Mouse (Mus musculus) right cerebral cortex, postnatal 36 days (tissue): ENCODE data around the gene Gnaq.
"Not testable (repeated sequence)": the region's sequence is repeated elsewhere in the genome, so short reads cannot be mapped to it uniquely, and the experiment has no call there.

Experiments
- DNase-seq, 2 experiments: peaks; one replicate each; pipeline ENCODE4 v3.0.0; 2022; ENCODE audit warnings: low spot score in 2 of 2, mixed read lengths in 1 of 2

Gene Gnaq

DNA sequence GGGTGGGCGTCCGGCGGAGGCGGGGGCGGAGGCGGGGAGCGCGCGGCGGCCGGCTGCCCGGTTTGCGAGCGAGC is at the start of gene Gnaq:
TSS of gene Gnaq (plus strand) at position 41 of the 74 bp plus-strand sequence.
- no peak for DNase-seq

DNA sequence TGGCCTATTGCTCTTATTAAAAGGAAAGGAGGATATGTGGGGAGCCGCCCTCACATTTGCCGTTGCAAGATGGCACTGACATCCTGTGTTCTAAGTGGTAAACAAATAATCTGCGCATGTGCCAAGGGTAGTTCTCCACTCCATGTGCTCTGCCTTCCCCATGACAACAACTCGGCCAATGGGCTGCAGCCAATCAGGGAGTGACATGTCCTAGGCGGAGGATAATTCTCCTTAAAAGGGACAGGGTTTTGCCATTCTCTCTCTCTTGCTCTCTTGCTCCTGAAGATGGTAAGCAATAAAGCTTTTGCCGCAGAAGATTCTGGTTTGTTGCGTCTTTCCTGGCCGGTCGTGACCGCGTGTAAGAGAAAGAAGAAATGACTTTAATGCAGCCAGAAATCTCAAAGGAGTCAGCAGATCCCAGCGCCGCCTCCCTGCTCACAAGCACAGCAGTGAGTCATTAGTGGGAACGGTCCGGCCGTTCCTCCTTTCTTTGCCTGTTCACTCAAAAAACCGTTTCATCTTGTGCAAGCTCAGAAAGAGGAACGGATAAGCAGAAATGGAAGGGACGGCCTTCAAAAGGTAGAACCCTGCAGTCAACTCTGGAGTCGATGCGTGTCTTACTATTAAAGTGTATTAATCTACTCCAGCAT is 48.5 kb upstream of the Gnaq start:
- not testable (repeated sequence) for DNase-seq

DNA sequence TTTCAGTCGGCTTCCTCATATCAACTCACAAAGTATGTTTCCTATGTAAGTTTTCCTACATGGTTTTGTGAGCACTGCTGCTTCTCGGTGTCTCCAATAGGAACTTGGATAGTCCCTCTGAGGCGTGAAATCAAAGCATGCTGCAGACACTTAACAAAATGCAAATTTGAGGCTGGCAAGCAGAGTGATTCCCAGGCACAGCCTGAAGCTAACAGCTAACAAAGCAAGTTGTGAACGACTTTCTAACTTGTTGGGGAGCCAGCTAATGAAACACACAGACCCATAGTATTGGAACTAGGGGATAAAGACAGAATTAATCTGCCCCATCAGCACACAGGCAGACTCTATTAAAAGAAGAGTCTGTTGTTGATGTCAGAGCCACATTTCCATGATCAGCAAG is 47.4 kb upstream of the Gnaq start:
- DNase-seq = no peak

DNA sequence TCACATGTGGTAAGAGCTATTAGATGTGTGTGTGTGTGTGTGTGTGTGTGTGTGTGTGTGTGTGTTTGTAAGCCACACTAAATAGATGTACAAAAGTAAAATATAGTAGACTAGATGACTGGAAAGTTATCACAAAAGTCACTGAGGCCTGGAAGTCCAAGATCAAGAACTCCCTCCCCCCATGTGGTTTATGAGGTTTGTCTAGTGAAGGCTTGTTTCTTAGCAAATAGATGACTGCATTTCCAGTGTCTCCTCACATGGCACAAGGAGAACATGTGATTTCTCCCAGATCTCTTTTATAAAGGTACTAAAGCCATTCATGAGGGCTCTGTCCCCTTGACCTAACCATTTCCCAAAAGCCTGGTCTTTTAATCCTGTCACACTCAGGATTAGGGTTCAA is 46.5 kb upstream of the Gnaq start:
- no peak for DNase-seq

DNA sequence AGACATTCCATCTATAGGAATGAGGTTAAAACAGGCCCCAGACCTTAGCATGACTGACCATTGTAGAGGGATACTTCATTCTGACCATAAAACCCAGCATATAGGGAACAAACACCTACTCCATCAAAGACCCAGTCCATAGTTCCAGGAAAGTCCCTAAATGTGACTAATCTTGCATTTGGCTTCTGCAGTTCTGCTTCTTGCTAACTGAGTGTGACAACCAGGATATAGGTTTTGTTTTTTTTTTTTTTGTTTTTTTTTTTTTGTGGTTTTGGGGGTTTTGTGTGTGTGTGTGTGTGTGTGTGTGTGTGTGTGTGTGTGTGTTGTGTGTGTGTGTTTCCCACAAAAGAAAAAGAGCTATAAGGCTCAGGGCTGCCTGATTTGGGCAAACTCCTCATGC is 46.0 kb upstream of the Gnaq start:
- no peak for DNase-seq

DNA sequence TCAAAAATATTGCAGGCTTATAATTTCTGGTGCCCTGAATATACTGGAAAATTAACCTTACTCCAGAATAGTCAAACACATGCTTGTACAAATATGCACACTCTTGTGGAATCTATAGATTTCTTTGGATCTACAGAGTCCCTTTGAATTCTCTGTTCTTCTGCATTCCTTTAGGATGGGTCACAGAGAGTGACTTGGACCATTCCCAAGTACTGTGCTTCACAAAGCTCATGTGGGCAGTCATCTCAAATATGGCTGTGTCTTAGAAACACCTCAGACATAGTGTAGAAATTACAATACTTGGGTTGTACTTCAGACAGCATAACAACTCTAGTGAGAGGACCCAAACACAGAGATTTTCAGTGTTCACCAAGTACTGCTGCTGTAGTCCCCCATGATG is 45.2 kb upstream of the Gnaq start:
- DNase-seq = no peak

DNA sequence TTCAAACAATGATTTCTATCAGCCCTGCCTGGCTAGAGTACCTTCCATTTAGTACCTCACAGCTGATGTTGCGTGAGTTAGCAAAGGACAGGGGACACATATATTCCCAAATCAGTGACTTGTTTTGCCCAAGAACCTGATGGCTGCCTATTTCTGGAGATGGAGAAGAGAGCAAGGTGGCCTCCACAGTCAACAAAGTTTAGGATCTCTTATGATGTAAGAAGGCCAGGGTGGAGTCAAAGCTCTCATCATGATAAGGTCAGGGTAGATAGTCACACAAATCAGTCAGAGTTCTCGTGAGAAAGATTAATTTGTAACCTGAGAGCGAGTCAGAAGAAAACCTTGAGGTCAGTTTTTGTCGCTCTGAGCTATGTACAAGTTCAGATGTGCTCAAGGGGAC is 39.0 kb upstream of the Gnaq start:
- DNase-seq = no peak

DNA sequence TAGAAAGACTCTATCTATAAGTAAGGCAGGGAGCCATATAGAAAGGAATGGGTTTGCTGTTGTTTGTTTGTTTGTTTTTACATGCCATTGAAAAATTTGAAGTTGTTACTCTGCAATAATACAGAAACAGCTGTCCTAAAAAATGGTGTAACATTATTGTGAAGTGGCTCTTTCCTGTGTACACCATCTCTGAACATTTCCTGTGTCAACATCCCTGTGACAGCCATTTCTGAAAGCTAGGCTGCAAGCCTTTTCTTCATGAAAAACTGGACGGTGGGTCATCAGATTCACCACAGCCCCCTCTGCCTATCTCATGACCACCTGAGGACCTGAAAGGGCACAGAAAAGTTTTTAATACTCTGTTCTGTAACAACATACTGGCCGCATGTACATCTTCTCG is 22.7 kb upstream of the Gnaq start:
- no peak for DNase-seq

DNA sequence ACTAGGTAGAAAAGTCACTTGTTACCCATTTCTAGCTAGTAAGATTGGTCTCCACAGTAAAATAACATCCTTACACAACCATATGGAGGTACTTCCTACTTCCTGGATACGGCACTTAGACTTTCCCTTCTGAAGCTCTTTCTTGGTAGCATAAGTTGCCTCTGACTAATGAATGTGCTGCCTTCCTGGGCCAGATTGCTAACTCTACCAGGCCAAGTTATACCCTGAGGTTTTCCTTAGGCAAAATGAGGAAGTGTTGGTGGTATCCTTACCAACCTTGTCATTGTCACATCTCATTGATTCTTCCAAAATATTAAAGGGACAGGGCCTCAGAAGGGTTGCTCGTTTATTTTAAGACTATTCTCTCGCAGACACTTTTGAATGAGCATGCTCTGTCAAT is 22.0 kb upstream of the Gnaq start:
- no peak for DNase-seq

DNA sequence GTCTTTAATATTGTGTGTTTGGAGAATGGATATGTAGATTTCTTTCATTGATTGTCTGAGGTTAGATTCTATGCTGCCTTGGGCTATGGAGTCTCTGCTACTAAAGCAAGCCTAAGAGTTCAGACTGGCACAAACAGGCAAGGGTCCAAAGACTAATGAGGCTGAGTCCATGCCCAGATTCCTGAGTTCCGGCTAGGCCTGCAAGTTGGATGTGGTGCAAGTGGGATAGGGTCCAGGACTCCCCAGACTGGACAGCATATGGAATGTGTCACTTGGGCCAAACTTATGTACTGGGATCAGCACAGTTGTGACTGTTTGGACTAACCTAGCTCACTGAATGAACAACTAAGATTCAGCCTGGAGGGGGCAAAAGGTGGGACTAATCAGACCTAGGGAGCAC is 19.3 kb upstream of the Gnaq start:
- DNase-seq = no peak

DNA sequence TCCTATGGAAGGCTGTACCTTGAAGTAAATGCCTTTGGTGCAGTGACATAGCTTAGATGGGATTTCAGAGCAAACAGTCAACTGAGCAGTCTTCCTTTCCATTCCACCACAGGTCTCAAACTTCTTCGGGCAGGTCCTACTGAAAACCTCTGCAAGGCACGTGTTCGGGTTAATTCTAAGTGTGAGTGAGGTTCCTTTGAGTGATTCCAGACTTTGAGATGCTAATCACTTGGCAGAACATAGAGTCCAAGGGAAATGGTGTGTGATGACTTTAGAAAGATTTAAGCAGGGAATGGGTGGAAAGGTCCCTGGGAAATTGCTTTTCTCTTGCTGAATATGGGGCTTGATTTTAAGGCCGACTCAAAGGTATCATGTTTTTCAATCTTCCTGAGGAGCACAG is 14.2 kb upstream of the Gnaq start:
- no peak for DNase-seq

DNA sequence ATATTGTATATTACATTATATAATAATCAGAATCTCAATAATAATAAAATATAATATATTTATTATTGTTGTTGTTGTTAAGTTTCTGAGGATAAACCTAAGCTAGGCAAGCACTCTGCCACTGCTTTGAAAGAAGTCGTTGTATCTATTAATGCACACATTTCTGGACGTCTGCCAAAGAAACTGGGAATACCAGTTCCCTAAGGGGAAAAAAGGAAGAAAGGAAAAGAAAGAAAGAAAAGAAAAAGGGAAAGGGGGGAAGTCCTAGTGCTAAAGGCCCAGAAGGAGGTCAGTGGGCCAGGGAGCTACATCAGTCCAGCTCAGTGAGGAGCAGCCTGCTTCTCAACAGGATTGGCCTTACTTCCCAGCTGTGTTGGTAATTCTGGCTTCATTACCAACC is 11.3 kb upstream of the Gnaq start:
- DNase-seq = no peak

DNA sequence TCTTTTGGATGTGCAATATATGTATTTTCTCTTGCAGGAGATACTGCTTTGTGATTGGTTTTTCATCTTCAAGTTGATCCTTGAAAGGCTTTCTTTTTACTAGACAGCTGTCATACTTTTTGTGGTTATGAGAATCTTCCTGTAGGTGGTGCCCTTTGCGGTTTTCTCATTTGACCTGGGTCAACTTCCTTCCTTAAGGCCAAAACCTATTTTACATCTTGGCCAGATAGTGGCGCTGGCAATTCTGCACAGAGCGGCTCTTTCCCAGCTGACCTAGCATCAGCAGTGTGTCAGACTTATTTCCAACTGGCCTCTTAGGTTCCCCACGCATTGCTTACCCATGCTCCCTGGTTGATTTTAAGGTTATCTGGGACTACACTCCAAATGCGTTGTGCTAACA is 3.9 kb upstream of the Gnaq start:
- DNase-seq = no peak

DNA sequence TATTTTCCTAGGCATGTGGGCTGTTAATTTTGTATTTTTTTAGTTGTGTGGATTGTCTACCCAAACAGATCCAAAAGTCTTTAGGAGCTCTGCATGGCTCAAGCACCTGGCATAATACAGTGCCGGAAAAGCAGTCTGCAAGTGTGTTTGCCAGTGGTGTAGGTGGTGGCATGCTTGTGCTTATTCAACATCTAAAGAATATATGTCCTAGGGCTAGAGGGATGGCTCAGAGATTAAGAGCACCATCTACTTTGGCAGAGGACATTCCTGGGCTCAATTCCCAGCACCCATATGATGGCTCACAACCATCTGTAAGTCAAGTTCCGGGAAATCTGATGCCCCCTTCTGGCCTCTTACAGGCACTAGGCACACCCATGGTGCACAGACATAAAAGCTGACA is 3.5 kb upstream of the Gnaq start:
- DNase-seq = no peak

DNA sequence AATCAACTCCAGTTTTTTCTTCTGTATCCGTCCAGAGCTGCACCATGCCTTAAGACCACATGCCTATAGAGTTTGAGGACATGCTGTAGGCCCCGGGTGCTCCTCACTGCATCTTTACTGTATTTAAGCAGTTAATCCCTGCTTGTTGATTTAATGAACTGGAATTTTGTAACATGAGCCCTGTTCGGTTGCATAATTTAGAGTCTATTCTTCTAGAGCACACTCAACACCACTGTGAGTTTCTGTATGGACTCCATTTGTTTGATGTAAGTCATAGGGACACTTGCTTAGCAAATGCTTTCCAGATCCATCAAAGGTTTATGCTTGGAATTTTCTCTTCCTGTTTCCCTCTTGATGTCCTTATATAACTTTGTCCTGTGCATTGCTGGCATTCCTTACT is 2.2 kb upstream of the Gnaq start:
- DNase-seq = no peak

DNA sequence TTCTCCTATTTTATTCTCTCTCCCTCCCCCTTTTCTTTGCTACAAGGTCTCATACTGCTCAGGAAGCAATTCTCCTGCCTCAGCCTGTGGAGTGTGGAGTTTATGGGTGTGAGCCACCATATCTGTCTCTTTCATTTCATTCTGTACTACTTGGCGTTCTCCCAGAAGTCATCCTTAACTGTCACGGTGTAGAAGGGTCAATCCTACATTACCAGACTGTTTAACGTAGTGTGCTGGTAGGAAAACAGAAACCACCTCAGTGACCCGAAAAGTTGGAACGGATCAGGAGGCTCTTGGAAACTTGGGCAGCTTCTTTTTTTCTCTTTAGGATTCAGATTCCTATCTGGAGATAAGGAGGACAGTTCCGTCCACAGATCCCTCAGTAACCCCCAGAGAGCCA is 800 bp upstream of the Gnaq start:
- DNase-seq = no peak

DNA sequence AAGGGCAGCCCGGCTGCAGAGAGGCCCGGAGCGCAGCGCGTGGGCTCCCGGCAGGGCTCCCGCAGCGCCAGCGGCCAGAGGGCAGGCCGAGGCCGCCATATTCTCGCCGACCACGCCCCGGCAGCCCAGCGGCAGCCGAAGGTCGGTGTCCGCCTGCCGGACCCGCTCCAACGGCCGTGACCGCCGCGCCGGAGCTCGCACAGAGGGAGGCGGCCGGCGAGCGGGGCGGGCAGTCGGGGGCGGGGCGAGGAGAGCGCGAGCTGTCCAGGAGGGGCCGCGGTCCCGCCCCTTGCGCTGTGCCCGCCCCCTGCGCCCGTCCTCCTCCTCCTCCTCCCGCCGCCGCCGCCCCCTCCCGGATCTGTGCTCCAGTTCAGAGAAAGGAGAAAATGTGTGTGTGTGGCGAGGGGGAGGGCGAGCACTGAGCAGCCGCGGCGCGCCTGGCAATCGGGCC is 266 bp upstream of the Gnaq start:
- peak; percentile 84 to 85 for DNase-seq

DNA sequence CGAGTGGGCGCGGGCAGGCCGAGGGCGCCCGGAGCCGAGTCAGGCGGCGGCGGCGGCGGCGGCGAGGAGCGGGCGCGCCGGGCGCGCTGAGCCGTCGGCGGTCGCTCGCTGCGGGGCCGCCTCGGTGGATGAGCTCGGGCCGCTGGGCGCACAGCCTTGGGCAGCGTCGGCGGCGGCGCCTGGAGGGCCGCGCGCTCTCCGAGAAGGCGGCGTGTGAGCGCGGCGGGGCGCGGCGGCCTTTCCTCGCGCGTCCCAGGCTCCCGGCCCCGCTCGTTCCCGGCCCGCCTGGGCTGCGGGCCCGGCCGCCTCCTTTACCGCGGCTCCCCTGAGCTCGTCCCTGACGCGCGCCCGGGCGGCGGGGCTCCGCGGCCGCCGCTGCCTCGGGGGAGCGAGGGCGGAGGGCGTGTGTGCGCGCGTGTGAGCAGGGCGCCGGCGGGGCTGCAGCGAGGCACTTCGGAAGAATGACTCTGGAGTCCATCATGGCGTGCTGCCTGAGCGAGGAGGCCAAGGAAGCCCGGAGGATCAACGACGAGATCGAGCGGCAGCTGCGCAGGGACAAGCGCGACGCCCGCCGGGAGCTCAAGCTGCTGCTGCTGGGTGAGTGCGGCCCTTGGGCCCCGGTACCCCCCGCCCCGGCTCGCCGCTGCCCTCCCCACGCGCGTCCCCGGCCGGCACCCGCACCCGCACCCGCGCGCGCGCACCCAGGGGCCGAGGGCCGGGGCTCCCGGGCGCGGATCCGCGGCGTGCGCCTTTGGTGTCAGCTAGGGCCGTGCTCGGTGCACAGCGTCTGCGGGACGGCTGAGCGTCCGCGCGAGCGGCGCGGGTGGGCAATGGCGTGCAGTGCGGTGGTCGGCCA is 462 bp downstream of the Gnaq start:
- peak; percentile 35 to 49 for DNase-seq

DNA sequence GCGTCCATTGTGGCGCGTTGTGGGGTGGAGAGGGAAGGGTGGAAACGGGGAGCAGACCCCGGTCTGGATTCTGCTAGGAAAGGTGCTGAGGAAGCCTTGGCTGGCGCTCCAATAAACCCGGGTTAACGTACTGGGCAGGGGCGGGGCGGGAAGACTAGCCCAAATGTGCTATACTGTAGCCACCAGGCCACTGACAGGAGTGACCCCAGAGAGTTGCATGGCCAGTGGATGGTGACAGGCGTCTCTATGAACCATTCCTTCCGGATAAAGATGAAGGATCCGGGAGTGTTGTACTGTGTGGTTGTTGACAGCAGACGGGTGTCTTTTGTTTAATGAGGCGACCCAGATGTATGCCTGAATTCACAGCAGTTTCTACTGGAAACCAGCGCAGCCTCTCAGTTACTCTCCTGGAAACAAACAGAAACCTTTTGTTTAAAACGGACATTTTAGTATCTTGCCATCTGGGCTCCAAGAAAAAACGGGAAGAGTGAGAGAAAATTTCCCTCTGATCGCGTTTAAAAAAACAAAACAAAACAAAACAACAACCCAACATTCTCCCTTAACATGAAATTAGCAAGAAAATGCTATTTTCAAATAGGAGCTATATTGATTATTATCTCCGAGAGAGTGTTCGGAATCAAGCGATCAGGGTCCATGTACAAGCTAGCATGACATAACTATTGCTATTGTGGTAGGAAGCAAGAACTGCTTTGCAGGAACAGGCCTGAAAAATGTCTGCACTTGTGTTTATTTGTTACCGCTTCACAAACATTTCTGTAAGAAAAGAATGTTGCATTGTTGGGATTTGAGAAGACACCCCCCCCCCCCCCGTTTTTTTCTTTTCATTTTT is 1.3 kb downstream of the Gnaq start:
- no peak for DNase-seq

DNA sequence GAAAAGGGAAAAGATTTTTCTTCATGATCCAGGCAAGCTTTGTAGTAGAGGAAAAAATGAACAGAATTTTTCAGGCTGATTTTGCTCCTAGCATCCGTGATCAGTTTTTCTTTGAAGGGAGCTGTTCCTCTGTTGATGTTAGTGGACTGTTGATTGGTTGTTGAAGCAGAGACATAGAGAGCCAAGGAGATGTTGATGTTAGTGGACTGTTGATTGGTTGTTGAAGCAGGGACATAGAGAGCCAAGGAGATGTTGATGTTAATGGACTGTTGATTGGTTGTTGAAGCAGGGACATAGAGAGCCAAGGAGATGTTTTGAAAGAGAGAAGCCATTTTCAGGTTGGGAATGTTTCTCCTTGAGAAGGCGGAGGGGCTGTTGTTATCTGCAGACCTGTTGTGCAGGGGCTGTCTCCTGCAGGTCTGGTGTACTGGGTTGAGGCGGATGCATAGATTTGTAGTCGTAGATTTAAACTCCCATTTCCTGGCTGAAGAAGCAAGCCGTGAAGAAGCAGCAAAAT is 5.5 kb downstream of the Gnaq start:
- DNase-seq = no peak

DNA sequence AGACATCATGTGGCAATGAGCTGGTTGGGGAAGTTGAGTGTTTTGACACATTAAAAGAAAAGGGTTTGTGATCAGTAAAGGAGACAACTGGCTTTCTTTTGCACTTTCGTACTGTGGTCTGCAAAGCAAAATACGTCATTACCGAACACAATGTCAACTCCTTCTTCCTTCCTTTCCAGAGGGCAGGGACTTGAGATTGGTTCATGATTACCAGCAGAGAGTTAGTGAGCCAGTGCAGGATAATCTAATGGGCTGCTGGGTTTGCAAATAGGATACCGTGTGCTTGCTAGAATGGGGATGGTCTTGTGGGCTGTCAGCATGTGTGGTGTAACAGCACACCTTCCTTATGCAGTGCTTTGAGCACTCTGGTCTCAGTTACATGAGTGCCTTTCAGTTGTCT is 8.1 kb downstream of the Gnaq start:
- DNase-seq = no peak

DNA sequence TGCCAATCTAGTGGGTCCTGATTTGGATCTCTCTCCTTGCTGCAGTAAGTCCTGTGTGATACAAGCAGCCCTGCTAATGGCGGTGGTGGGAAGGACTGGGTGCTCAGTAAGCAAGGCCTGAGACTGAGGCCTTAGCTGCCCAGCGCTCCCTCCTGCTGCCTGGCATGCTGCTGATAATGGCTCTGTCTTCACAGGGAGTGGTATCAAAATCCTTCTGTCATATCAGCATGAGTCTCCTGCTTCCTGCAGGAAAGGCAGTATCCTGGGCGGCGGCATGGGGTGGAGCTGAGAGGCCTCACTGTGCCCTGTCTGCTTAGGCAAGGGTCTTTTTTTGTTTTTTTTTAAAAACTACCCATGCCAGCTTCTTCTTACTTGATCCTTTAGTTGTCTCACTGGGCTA is 9.2 kb downstream of the Gnaq start:
- no peak for DNase-seq

DNA sequence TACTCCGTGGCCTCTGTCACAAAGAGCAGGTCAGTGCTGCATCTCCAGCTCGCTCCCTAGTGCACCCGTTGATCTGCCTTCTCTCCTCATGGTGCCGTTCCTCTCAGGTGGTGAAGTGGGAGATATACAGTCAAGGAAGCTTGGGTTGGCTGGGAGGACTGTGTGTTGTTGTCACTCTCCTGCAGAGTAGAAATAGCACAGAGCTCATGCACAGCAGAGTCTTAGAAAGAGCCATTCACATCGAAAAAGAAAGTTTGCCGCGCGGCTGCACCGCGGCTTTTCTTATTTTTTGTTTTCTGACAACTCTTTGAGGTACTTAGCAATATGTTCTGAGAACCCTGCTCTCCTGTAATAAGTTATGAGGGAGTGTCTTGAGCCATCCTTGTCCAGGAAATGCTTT is 10.4 kb downstream of the Gnaq start:
- no peak for DNase-seq
